Mouse (Mus musculus) cortical plate, adult 2 months (tissue): Measurements from ENCODE around the gene Apln. TPM values are rescaled to one million over a fixed set of nuclear protein-coding genes. Genes with fewer than 3 reads are reported as not detected.
A peak's percentile ranks its signal among the peaks of the same experiment; 100 is the strongest.

Experiments used
- H3K27ac ChIP-seq: fragments of 200-500 bp; 2 replicates; pipeline ENCODE4 v1.5.1; 2012; ENCODE audit warnings: low read length, control low read depth, inconsistent platforms; ENCODE audit not compliant: insufficient read depth
- H3K4me1 ChIP-seq: fragments of 200-500 bp; 2 replicates; pipeline ENCODE4 v1.6.1; 2011; ENCODE audit warnings: low read length; ENCODE audit not compliant: control insufficient read depth, insufficient read depth
- H3K4me3 ChIP-seq: fragments of 200-500 bp; 2 replicates; pipeline ENCODE4 v1.5.1; 2011; ENCODE audit warnings: mild to moderate bottlenecking, low read length, control low read depth; ENCODE audit not compliant: insufficient read depth
- CTCF ChIP-seq: fragments of 200-500 bp; IDR thresholded peaks from 2 replicates; pipeline ENCODE4 v1.5.1; 2011; ENCODE audit warnings: mild to moderate bottlenecking, control low read depth, low read length; ENCODE audit not compliant: insufficient read depth; ENCODE audit errors: extremely low read depth
- POLR2A ChIP-seq: fragments of 200-500 bp; IDR thresholded peaks from 2 replicates; pipeline ENCODE4 v1.6.1; 2011; ENCODE audit warnings: mild to moderate bottlenecking, low read length, control low read depth; ENCODE audit not compliant: insufficient read depth; ENCODE audit errors: extremely low read depth
- polyA plus RNA-seq: library from polyadenylated mRNA; depleted of rRNA; stranded (reverse); fragments of >200 nt; gene quantifications from 2 replicates; pipeline ENCODE4 v1.2.3, GENCODE M21; 2012; rRNA removed

Gene Apln
- polyA plus RNA-seq, result 27.7 and 30.1 TPM in 2 replicates

GRCm38 (mm10) chrX:48034144-48035113 lies at the start of gene Apln:
TSS of gene Apln (minus strand) at chrX:48034853.
- peak within 1 kb of the TSS; percentile 50 for H3K4me3 ChIP-seq
- H3K4me1 ChIP-seq, result no peaks in the 10 kb centered on the region; the same call in 1 of the 2 replicates
- 0 out of 2 replicates have a peak, but pooled peaks have one; percentile 21 for TF ChIP-seq POLR2A
- TF ChIP-seq CTCF, result no peak
- peak within 1 kb of the TSS; percentile 50; the same call in 1 of the 2 replicates for H3K27ac ChIP-seq

GRCm38 (mm10) chrX:48082364-48082763 lies 47.7 kb upstream of the Apln start:
- TF ChIP-seq CTCF (no peak), POLR2A (no peak)

DNA sequence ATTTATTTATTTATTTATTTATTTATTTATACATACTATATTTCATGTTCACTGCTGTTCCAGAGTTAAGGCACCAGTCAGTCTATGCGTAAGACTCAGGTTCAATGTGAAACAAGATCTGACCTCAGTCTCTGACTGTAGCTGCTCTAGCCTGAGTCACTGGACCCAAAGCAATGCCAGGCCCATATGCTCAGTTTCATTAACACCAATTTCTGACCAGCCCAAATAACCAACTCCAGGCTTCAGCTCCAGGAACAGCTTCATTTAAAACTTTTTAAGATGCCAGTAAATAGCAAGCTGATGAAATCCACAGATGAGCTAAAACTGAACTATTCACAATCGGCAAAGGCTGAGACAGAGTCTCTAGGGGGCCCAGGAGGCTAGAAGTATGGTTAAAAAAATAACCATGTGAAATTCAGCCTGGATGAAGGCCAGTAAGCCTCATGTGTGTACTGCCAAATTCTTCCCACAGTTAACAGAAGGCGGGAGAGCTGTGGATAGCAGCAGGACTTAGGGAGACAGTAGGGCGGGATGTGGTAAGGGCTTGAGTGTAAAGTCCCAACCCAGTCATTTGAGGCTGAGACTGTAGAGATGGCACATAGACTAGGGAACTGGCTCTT lies 42.3 kb upstream of the Apln start:
- TF ChIP-seq CTCF (no peak), POLR2A (no peak)
- Histone ChIP-seq H3K4me1 (no peaks in the 10 kb centered on the region), H3K4me3 (no peak overlapping the region), H3K27ac (no peak overlapping the region)

More at GRCm38 (mm10) chrX:48082364-48082763, 47.7 kb upstream of the Apln start:
- Histone ChIP-seq H3K4me1 (no peaks in the 10 kb centered on the region), H3K27ac (no peak overlapping the region), H3K4me3 (no peak overlapping the region)

DNA sequence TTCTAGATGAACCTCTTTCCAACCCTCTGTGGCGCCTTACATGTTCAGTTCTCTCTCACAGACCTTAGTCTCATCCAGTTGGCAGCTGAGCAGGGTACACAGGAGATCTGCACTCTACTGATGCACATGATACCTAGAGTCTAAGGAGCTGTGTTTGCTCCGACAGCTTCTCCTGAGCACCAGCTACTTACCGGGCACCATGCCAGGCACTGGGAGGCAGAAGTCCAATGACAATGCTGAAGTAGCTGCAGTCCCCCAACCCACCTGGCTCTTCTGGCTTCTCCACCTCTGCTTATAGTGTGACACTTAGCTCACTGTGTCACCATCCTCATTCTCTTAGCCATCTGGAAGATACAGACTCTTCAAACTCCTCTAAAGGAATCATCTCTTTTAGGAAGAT lies 40.0 kb upstream of the Apln start:
- Histone ChIP-seq H3K4me1 (no peaks in the 10 kb centered on the region), H3K27ac (no peak overlapping the region), H3K4me3 (no peak overlapping the region)
- TF ChIP-seq POLR2A (no peak), CTCF (no peak)

DNA sequence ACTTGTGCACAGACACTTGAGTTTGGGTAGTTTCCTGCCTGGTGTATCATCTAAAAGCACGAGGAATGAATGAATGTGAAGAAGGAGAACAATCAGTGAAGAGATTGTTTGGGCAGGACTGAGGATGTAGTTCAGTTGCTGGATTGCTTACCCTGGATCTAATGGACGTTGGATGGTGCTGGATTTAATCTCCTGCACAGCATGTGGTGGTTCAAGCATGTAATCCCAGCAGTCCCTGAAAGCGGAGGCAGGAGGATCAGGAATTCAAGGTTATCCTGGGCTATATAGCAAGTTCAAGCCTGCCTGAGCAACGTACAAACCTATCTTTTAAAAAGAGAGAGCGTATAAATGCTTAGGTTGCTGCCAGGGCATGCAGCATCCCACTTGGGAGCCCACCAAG lies 37.7 kb upstream of the Apln start:
- Histone ChIP-seq H3K4me1 (no peaks in the 10 kb centered on the region), H3K27ac (no peak overlapping the region), H3K4me3 (no peak overlapping the region)
- TF ChIP-seq CTCF (no peak), POLR2A (no peak)

GRCm38 (mm10) chrX:48071961-48072360 lies 37.3 kb upstream of the Apln start:
- H3K4me3 ChIP-seq, result no peak overlapping the region
- H3K27ac ChIP-seq, result no peak overlapping the region
- H3K4me1 ChIP-seq, result no peaks in the 10 kb centered on the region
- TF ChIP-seq POLR2A (no peak), CTCF (no peak)

GRCm38 (mm10) chrX:48066891-48067290 lies 32.2 kb upstream of the Apln start:
- Histone ChIP-seq H3K4me1 (no peaks in the 10 kb centered on the region), H3K27ac (no peak overlapping the region), H3K4me3 (no peak overlapping the region)
- no peak for TF ChIP-seq CTCF
- TF ChIP-seq POLR2A, result no peak

DNA sequence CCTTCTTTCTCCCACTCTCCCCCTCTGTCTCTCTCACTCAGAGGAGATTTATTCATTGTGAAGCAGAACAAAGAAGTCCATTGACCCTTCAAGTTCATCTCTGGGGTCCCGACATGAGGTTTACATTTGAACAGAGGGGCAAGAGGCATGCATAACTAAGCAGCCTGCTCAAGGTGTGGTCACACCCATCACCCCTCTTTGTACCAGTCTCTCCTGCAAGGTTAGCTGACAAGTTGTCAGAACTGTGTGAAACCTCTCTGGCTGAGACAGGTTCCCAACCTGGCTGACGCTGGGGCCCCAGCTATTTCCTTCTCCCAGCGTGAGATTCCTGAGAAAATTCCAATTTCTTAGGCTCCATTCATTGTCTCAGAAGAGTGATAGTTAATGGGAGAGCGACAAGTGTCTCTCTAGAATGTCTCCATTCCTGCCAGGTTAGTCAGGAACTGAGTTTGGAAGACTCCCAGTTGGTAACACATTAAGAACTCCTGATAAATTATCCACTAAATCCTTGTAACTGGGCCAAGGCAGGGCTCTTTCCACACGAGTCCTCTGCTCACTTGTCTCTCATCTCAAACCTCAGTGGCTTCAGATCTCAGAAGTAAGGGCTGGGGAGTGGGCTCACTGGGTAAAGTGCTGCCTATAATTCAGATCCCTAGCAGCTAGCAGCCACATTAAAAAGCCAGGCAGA lies 29.7 kb upstream of the Apln start:
- H3K4me3 ChIP-seq, result no peak overlapping the region
- no peak overlapping the region for H3K27ac ChIP-seq
- TF ChIP-seq POLR2A (no peak), CTCF (no peak)
- H3K4me1 ChIP-seq, result no peaks in the 10 kb centered on the region

DNA sequence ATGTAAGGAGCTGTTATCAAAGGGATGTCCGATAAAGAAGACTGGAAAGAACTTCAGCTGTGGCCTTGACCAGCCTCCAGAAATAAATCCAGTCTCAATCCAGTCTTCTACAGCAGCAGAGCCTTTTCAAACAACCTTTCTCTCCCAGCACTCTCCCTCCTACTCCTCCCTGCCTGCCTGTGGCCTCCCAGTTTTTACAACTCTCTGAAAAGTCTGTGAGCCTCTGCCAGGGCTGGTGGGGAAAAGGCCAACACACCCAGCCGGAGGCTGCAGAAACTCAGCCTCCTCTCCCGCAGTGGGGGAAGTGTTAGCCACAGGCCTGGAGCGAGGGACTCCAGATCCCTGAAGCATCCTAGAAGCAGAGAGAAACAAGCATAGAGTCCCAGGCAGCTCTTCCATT lies 27.8 kb upstream of the Apln start:
- Histone ChIP-seq H3K27ac (no peak overlapping the region), H3K4me1 (no peaks in the 10 kb centered on the region), H3K4me3 (no peak overlapping the region)
- TF ChIP-seq POLR2A (no peak), CTCF (no peak)
